Mouse (Mus musculus): ENCODE results near the gene Dnm3. TPM values are rescaled to one million over a fixed set of nuclear protein-coding genes. Genes with fewer than 3 reads are reported as not detected.

Dnm3 gene
- total RNA-seq, 2 experiments from 2014 or later: 107 to 110 TPM

DNA sequence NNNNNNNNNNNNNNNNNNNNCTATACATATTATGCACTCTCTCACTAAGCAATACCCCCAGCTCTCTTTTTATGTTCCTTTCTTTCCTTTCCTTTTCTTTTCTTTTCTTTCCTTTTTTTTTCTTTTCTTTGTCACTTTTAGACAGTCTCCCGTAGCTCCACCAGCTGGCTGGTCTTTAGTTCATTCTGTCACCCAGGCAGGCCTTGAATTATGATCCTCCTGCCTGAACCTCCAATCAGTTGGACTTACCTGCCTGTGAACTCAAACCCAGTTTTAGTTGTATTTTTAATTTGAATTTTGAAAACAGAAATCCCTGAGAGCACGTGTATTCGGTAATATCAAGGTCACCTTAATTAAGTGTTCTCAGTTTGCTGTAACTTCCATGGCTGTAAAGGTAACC is 141.6 kb downstream of the Dnm3 start:
- intact Hi-C loops (cut with DNase I): no loop called here
- DNase-seq: no peak

DNA sequence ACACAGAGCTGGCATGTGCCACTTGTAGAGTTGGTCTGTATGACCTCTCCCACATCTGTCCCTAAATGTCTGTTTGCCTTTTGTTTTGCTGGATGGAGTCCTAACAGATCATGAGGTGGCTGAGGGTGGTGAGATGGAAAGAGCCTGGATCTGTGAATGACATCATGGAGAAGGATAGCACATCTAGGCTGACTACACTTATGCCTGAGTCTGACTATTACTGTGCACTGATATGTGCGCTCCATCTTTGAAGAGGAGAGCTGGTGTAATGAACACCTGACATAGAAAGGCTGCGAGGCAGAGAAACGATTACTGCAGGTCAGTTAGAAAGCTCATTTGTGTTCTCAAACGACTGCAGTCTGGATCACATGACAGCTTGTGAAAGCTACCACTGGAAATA is 149.2 kb downstream of the Dnm3 start:
- intact Hi-C loops (cut with DNase I): no loop called here
- DNase-seq: no peak

DNA sequence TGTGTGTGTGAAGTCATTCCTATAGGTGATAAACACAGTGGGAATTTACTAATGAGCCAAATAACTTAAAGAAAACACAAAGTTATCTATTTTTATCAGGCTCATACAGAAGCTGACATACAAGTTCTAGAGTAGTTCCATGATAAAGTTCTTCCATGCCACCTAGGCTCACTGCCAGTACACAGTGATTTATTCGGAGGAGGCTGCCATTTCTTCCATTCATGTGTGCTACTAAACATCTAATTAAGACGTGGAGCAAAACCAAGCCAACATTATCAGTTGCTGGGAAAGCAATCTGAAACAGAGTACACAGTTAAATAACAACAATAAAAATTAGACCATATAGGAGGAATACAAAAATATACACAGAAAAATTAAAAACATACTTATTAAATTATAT is 150.2 kb downstream of the Dnm3 start:
- no peak for DNase-seq
- intact Hi-C loops (cut with DNase I): no loop called here

DNA sequence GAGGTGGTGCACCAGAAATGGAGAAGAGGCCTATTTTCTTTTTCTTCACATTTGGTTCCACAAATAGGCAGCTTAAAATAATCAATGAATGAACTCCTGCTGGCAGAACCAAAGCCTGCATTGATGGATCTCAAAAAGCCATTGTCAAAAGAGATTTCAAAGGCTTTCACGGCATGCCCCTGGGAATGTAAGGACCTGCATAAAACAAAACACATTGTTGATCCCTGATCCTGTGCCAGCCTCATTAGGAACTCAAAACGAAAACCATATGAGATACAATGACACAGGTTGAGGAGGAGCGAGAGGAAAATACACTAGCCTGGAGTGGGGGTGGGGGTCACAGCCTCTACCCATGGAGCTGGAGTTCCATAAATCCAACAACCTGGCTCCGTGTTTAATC is 153.4 kb downstream of the Dnm3 start:
- DNase-seq: no peak
- intact Hi-C loops (cut with DNase I): no loop called here

DNA sequence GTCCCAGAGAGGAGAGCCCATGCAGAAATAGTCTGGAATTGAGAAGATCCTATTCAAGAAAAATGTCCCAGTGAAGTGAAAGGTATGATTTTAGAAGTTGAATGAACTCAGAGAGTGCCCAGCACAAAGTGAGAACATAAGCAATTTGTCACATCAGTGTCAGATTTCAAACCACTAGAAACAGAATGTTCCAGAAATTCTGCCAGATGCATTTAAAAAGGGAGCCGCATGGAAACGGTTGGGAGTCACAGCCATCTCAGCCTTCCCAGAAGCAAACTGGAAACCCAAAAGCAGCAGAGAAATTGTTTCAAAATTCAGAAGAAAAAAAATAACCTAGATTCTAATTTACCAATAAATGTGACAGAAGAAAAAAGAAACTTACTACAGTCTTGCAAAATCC is 154.7 kb downstream of the Dnm3 start:
- intact Hi-C loops (cut with DNase I): no loop called here
- no peak for DNase-seq

DNA sequence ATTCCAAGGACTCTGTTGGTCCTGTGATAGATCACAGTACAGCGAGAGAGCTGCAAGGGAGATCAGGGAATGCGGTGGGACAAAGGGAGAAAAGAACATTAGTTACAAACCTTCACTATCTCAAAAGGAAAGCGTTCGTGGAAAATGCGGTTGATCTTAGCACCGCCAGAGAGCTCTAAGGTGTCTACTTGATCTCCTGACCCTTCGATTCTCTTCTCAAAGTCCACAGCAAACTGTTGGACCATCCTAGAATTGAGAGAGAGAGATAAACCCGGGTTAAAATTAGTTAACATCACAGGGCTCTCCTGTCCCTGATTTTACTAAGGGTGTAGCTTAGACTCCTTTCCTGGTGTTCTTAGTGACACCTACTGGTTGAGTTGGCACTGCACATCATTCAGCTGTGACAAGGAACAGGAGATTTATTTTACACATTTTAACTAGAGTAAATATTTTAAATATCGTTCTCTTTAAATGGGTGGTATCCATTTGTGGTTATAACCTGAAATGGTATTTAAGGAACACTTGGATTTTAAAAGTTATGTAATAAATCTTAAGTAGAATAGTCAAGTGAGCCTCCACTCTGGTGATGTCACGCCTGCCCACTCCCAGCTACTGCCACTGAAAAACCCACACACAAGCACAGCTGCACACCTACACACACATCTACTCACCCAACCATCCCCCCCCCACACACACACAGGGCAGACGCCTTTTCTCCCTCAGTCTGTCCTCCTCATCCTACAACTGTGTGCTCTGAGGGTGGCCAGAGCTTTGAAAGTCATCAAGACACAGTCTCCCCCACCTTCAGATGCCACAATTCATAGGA is 164.2 kb downstream of the Dnm3 start:
- intact Hi-C loops (cut with DNase I): loop anchor here (2.0 kb wide), 1 partner anchor 313 kb away; no protein-coding TSS in a partner anchor
- peak; percentile 16 for DNase-seq

DNA sequence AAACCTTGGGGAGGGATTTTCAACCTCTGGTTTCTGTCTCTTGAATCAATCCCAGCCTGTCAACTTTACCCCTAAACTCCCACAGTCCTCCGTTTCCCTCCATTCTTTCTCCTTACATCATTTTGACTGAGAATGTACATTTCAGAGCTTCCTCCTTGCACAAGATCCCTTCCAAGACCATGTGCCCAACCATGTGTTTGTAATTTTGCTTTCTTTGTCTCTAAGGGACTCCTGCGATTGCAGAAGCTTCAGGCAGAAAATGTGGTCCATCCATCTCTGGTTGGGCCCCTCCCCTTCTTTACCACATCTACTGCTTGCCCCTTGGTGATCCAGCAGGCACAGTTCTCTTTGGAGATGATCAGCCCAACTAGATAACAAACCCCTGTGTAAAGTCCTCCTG is 165.2 kb downstream of the Dnm3 start:
- intact Hi-C loops (cut with DNase I): no loop called here
- no peak for DNase-seq

DNA sequence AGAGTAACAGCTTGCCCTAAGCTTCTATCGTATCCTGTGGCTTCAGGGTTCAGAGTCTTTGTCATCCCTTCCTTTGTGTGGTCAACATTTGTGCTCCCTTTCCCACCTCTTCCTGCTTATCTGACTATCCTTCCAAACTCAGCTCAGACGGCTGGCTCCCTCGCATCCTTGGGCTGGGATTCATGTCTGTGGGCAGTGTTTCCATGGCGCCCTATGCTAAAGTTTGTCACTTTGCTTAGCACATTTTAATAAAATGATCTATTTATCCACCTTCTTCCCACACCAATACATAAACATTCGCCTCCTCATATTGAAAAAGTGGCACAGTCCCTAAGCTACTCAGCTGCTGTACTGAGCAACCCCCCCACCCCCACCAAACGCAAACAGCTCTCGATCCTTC is 165.7 kb downstream of the Dnm3 start:
- intact Hi-C loops (cut with DNase I): no loop called here
- DNase-seq: no peak

DNA sequence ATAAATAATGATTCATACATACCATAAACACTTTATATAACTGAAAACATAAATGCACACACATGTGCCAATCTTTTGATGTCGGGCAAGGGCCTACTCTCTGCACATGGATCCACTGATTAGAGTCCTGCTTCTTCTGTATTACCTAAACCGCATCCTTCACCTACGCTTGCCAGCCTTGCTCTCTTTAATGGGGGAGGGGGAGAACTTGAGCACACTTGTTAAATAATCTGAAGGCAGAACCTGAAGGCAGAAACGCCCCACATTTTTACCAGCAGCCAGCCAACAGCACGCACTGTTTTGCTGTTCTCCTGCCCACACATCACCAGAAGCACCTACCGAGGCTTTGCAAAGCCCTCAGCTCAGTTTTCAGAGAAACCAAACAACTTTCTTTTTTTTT is 172.6 kb downstream of the Dnm3 start:
- DNase-seq: no peak
- intact Hi-C loops (cut with DNase I): no loop called here

DNA sequence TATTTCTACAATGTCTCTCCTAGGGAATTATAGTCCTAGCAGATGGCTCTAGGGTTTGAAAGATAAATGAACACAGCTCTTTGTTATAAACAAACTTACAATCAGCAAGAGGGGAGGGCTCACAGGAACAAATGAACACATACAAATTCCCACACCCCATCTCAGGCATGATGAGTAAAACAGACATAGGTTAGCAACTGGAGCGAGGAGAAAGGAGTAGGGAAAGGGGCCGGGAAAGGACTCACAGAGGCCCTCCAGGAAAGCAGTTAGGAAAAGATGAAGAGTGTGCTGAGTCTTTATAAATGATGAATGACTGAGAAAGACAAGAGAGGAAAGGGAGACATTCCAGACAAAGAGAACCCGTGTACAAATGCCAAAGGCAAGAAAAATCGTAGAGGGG is 175.4 kb downstream of the Dnm3 start:
- DNase-seq: no peak
- intact Hi-C loops (cut with DNase I): no loop called here

DNA sequence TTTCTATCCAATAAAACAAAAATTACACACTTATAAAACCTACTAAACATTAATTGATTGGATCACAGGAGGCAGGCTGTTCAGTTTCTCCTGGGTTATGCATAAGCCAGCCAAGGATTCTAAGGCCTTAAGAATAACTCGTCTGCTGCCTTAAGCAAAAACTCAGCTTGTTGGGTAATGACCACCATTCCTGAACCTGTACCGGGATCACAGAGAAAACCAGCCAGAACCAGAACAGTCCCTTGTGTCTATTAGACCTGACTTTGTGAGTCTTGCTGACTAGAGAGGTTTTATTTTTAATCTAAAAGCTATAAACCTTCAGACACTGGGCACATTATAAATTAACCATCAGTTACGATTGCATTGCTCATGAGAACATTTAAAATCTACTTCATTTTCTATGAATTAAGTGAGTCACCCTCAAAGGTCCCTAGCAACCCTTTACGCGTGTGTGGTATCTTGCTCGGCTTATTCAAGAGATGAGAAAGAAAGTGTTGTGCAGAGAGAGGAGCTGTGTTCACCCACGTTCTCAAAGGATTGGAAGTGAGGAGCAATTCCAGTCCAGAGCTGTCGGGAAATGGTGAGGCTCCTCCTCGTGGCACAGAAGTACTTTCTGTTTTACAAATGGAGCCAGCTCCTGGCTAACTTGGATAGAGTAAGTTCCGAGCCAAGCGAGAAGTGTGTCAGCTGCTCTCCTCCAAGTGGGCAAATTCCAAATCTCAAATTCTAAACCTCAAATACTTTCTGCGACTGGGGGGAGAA is 178.1 kb downstream of the Dnm3 start:
- no peak for DNase-seq
- intact Hi-C loops (cut with DNase I): no loop called here

DNA sequence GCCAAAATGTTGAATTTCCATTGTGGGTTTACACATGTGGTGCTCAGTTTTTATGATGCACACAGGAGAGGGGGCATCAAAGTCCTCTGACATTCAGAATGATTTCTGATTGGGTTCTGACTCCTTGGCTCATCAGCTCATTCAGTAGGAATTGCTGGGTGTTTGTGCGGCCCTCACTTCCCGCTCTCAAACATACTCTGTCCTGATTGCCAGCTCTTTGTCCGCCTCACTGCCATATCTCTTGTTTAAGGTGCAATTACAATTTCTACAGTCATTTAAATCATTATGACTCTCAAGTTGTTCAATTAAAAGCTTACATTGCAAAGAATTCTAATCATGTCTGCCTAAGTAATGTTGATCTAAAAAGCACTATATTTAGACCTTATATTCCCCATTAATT is 179.3 kb downstream of the Dnm3 start:
- intact Hi-C loops (cut with DNase I): no loop called here

DNA sequence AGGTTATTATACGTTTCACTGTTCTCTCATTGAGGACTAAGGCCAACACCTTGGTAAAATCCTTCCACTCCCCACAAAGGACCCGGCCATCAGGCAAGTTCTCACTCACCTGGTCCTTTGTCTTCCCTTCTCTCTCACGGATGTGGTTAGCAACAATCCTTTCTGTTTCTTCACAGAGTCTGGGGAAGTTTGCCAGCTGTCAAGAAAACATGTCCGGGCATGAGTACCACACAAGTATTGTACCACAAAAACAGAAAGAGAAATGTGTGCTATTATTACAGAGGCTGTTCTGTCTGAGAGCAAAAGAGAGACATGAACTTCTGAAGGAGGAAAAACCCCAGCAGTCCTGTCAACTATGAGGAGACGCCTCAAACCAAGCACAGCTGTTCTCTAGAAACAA is 182.4 kb downstream of the Dnm3 start:
- no peak for DNase-seq
- intact Hi-C loops (cut with DNase I): no loop called here

More for the DNA sequence above, 179.3 kb downstream of the Dnm3 start:
- no peak for DNase-seq

DNA sequence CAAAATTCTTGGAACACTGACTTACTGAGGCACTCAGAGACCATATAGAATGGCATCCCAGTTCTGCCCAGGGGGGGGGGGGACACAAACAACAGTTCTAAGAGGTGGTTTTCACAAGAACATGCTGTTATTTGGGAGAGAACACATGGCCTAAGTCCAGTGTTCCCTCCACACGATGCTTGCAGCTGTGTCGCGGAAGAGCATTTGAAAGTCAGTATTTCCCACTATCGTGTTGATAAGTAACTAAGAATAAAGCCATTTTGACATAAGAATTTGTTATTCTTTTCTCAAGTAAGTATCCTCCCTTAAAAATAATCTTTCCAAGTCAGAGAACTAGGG is 183.3 kb downstream of the Dnm3 start:
- DNase-seq: peak; percentile 10
- intact Hi-C loops (cut with DNase I): no loop called here

DNA sequence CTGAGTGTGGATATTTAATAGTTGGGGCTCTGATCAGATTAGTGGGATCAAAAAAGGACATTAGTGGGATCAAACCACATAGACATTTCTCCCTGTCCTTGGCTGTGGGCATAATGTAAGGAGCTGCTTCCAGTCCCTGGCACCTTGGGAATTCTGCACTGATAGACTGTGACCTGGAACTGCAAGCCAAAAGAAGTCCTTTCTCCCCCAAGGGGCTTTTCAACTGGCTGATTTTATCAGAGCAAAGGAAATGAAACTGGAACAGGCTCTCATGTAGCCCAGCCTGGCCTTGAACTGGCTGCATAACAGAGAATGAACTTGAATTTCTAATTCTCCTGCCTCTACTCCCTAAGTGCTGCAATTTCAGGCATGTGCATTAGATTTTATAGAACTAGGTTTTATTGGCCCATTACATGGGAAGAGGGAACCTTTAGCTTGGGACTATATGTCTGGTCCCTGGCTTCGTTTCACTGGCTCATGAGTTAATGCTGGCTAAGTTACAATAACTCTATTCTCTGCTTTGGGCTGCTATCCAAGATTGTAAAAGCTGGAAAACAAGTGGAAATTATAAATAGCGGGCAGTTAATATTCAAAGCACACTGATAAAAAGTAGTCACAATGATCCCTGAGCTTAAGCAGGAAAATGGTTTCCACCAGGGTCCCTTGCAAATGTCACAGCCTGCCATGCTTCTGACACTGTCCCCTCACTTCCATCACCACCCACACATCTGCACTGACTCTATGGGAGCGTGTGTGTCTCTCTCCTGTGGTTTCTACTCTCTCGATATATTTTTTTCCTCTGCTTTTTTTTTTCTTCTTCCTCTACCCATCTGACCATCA is 183.9 kb downstream of the Dnm3 start:
- DNase-seq: no peak
- intact Hi-C loops (cut with DNase I): no loop called here

DNA sequence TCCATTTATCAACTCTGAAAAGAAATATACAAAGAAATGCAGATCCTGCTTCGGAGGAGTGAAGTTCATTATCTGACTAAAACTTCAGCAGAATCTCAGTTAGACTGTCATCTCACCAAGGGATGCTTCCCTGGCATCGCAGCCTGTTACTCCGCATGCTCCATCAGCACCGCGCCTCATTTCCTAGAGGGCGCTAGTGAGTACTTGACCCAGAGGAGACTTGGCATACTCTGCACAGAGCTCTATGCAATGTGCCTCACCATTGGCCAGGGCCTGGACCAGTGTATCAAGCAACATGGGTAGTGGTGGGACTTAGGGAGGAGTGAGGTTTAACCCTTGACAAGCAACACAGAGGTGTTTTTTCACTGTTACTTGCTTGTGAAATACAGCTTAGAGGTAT is 190.9 kb downstream of the Dnm3 start:
- DNase-seq: no peak
- intact Hi-C loops (cut with DNase I): no loop called here

DNA sequence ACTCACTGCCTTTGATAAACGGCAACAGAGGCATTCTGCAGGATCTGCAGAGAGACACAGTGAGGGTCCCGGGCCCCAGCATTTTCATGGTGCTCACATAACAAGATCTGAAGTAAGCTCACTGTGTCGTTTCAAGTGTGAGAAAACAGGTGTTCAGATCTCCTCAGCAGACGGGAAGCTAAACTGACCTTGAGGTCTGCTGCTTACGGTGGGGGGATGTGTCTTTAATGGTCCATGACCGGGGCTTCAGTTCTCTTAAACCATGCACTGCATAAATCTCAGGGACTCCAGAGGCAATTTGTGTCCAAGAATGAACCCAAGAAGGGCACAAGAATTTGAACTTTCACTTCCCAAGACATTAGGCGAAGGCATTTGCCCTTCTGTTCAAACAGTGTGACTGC is 195.9 kb downstream of the Dnm3 start:
- DNase-seq: no peak
- intact Hi-C loops (cut with DNase I): no loop called here

DNA sequence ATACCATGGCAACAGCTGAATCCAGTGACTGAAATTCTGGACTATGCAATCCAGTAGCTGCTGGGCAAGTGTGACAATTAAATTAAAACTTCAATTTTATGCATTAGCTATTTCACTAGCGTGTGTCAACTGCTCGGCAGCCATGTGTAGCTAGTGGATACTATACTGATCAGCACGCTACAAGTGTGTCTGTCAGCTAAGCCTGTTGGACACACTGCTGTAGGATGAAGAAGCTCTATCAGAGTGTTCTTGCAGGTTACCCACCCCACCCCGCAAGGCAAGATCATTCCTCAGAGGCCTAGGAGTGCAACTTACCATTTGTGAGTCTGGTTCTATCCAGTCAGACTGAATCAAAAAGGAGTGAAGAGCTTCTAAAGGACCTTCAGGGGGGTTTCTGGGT is 197.8 kb downstream of the Dnm3 start:
- intact Hi-C loops (cut with DNase I): no loop called here
- DNase-seq: no peak

DNA sequence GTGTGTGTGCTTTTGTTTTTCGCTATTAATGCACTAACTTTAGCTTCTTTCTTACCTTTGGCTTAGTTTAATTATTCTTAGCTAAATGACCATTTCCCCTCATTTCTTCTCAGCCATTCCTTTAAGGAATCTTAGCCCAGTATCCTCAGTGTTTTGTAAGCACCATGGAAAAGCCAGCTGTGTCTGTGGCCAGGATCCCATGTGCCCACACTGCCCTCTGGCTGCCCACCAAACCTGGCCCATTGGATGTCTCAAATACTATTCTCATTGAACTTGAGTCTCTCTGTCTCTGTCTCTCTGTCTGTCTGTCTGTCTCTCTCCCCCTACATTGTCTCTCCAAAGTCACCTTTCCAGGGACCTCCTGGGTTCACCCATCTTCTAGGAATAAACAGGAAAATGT is 201.8 kb downstream of the Dnm3 start:
- DNase-seq: peak; percentile 39
- intact Hi-C loops (cut with DNase I): no loop called here

DNA sequence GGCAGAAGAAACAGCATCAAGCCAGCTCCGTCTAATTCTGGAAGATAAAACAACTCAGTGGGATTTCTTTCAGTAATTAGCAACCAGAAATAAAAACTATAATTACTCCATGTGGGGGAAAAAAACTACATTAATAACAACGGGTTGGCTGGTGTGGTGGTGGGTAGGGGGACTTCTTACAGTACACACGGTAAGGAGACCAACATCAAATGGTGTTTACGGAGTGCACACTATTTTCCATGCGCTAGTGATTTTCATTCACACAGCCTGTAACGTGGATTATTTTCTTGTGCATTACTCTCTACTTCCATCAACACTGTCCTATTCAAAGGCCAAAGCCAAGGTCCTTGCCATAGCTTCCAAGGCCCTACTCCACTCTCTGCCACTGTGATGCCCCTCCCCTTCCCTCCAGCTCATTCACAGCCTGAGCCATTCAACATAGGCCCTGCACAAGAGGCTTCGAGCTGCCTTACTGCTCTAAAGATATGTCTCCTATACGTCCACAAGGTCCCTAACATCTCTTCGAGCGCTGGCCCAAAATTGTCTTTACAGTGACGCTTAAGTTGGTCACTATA is 203.1 kb downstream of the Dnm3 start:
- intact Hi-C loops (cut with DNase I): no loop called here
- no peak for DNase-seq

DNA sequence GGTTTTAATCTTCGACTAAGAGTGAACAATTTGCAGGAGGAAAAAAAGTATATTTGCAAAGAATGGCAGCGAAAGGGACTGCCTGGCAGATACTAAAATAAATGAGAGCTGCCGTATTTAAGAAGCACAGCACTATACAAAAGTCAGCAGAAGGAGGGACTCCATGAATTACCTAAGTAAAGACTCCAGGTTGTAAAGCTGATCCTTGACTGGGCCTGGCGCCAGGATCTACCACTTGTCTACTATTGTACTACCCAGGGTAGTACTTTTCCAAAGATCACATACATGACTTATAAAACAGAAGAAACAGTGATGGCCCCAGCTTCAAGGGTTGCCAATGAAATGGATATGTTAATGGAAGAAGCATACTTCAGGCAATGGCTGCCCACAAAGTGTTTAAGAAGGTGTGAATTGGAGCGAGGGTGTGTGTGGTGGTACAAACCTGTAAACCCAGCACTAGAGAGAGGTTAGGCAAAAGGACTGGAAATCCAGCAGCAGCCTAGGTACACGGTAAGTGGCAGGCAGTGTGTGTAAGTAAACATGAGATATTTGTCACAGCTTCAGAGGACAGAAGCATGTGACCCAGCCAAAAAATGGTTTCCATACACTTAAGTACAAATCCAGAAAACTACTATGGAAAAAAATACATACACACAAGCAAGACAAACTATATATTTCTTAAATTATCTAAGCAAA is 220.8 kb downstream of the Dnm3 start:
- intact Hi-C loops (cut with DNase I): no loop called here
- DNase-seq: no peak
